Mouse (Mus musculus): ENCODE measurements at regions not wholly inside any gene's neighbourhood (a gene's known extent, or its start where the extent isn't known, plus 50 kb on each side); places are given as distances from the start of the nearest gene placed in this dataset.

GRCm38 (mm10) chr12:16021202-16021821 lies 204.6 kb upstream of the Trib2 start:
- Histone ChIP-seq H3K36me3 (ENCODE audit: control insufficient read depth, insufficient read depth, low read length) (no peaks in the 10 kb centered on the region), H3K4me3 (ENCODE audit: insufficient read depth, low read depth, low read length) (no peak overlapping the region), H3K4me1 (ENCODE audit: control insufficient read depth, insufficient read depth, low read length) (no peaks in the 10 kb centered on the region), H3K27ac (ENCODE audit: insufficient read depth, low read depth, low read length) (no peak overlapping the region), H3K27me3 (replicated peaks; ENCODE audit: control insufficient read depth, insufficient read depth, low read length) (no peaks in the 10 kb centered on the region)
- TF ChIP-seq CTCF (conservative IDR thresholded peaks at IDR 0.05; ENCODE audit: insufficient read depth, insufficient read length, low read depth, low read length), result no peak
- no peak for TF ChIP-seq POLR2A (IDR thresholded peaks at IDR 0.05; ENCODE audit: low read depth, low read length)
- WGBS, result 79% methylated on average over 1 of the region's 1 CpGs
- peak; percentile 41 for DNase-seq

- H3K4me1 ChIP-seq (ENCODE audit: control insufficient read depth, insufficient read depth, low read length), result 0 out of 2 replicates have a peak, but pooled peaks cover 3% of the 10 kb centered on the region
- DNase-seq, result no peak
- H3K36me3 ChIP-seq (ENCODE audit: control insufficient read depth, insufficient read depth, low read length), result no peaks in the 10 kb centered on the region
- H3K27ac ChIP-seq (ENCODE audit: insufficient read depth, low read depth, low read length), result no peak overlapping the region
- TF ChIP-seq POLR2A (IDR thresholded peaks at IDR 0.05; ENCODE audit: low read depth, low read length), result no peak
- no peak for TF ChIP-seq CTCF (conservative IDR thresholded peaks at IDR 0.05; ENCODE audit: insufficient read depth, insufficient read length, low read depth, low read length)
- H3K4me3 ChIP-seq (ENCODE audit: insufficient read depth, low read depth, low read length), result no peak overlapping the region
- no peaks in the 10 kb centered on the region for H3K27me3 ChIP-seq (replicated peaks; ENCODE audit: control insufficient read depth, insufficient read depth, low read length)
- WGBS, result 94% methylated on average over 4 of the region's 4 CpGs
Measured at GRCm38 (mm10) chr12:16018237-16018636, 201.5 kb upstream of the Trib2 start.

- no peak overlapping the region for H3K4me3 ChIP-seq (ENCODE audit: insufficient read depth, low read depth, low read length)
- TF ChIP-seq POLR2A (IDR thresholded peaks at IDR 0.05; ENCODE audit: low read depth, low read length) (no peak), CTCF (conservative IDR thresholded peaks at IDR 0.05; ENCODE audit: insufficient read depth, insufficient read length, low read depth, low read length) (no peak)
- 100% methylated on average over 1 of the region's 1 CpGs for WGBS
- H3K4me1 ChIP-seq (ENCODE audit: control insufficient read depth, insufficient read depth, low read length), result 0 out of 2 replicates have a peak, but pooled peaks cover 3% of the 10 kb centered on the region
- no peak overlapping the region for H3K27ac ChIP-seq (ENCODE audit: insufficient read depth, low read depth, low read length)
- DNase-seq, result no peak
- H3K27me3 ChIP-seq (replicated peaks; ENCODE audit: control insufficient read depth, insufficient read depth, low read length), result no peaks in the 10 kb centered on the region
- no peaks in the 10 kb centered on the region for H3K36me3 ChIP-seq (ENCODE audit: control insufficient read depth, insufficient read depth, low read length)
Measured at GRCm38 (mm10) chr12:16016621-16017020, 199.9 kb upstream of the Trib2 start.

- no peaks in the 10 kb centered on the region for H3K36me3 ChIP-seq (ENCODE audit: control insufficient read depth, insufficient read depth, low read length)
- no peak for TF ChIP-seq CTCF (conservative IDR thresholded peaks at IDR 0.05; ENCODE audit: insufficient read depth, insufficient read length, low read depth, low read length)
- no peak for TF ChIP-seq POLR2A (IDR thresholded peaks at IDR 0.05; ENCODE audit: low read depth, low read length)
- H3K4me3 ChIP-seq (ENCODE audit: insufficient read depth, low read depth, low read length), result no peak overlapping the region
- 0 out of 2 replicates have a peak, but pooled peaks cover 5% of the 10 kb centered on the region for H3K4me1 ChIP-seq (ENCODE audit: control insufficient read depth, insufficient read depth, low read length)
- H3K27ac ChIP-seq (ENCODE audit: insufficient read depth, low read depth, low read length), result no peak overlapping the region
- DNase-seq, result no peak
- H3K27me3 ChIP-seq (replicated peaks; ENCODE audit: control insufficient read depth, insufficient read depth, low read length), result no peaks in the 10 kb centered on the region
- WGBS, result 80% methylated on average over 8 of the region's 8 CpGs
Measured at GRCm38 (mm10) chr12:16015596-16015995, 198.9 kb upstream of the Trib2 start.

DNA sequence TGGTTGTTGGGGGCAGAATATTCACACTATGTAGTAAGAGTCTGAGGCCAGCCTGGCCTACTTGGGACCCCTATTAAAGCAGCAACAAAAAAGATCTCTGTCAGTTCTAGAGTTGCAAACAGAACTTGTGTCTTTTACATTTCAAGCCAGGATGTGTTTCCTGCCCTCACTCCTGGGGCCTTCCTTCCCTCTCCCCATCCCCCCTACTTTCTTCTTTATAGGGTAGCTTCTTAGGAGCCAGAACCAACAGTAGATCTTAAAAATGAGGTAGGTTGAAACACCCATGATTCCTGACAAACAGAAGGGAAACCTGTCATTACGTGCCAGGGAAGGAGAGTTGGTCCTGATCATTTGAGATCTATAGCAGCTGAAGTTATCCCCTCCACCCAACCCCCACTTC lies 198.0 kb upstream of the Trib2 start:
- no peaks in the 10 kb centered on the region for H3K36me3 ChIP-seq (ENCODE audit: control insufficient read depth, insufficient read depth, low read length)
- DNase-seq, result no peak
- H3K4me1 ChIP-seq (ENCODE audit: control insufficient read depth, insufficient read depth, low read length), result 0 out of 2 replicates have a peak, but pooled peaks cover 5% of the 10 kb centered on the region
- WGBS, result 97% methylated on average over 1 of the region's 1 CpGs
- H3K27me3 ChIP-seq (replicated peaks; ENCODE audit: control insufficient read depth, insufficient read depth, low read length), result no peaks in the 10 kb centered on the region
- no peak for TF ChIP-seq CTCF (conservative IDR thresholded peaks at IDR 0.05; ENCODE audit: insufficient read depth, insufficient read length, low read depth, low read length)
- TF ChIP-seq POLR2A (IDR thresholded peaks at IDR 0.05; ENCODE audit: low read depth, low read length), result no peak
- no peak overlapping the region for H3K27ac ChIP-seq (ENCODE audit: insufficient read depth, low read depth, low read length)
- no peak overlapping the region for H3K4me3 ChIP-seq (ENCODE audit: insufficient read depth, low read depth, low read length)

DNA sequence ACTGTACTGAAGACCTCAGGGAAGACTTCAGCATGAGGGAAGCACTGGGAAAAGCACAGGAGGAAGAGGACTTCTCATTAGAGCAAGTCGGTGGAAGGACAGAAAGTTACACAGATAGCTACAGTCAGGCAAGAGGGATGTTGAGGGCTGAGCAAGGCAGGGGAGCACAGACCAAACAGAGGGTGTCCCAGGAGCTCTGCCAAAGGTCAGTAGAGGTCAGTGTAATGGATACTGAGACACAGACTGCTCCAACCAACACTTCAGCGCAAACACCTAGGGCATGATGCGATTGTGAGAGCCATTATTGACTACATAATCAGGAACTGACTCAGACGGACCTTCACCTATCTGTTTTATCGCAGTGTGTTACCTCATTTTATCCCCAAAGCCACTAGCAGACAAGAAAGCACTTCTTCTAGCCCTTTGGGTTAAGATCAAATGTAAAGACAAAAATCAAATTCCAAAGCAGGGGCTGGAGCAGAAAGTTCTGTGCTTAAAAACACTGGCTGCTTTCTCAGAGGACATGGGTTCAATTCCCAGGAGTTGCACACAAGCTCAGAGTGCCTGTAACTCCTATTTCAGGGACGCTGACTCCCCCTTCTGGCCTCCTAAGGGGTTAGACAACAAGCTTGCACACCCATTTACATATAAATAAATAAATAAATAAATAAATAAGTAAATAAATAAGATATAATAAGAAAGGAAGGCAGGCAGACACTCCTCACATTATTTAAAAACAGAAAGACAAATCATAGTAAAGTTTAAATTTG lies 197.3 kb upstream of the Trib2 start:
- no peak for DNase-seq
- TF ChIP-seq CTCF (conservative IDR thresholded peaks at IDR 0.05; ENCODE audit: insufficient read depth, insufficient read length, low read depth, low read length) (peak; percentile 23; the same call in 1 of the 2 replicates), POLR2A (IDR thresholded peaks at IDR 0.05; ENCODE audit: low read depth, low read length) (no peak)
- Histone ChIP-seq H3K4me1 (ENCODE audit: control insufficient read depth, insufficient read depth, low read length) (peaks cover 9% of the 10 kb centered on the region), H3K27me3 (replicated peaks; ENCODE audit: control insufficient read depth, insufficient read depth, low read length) (no peaks in the 10 kb centered on the region), H3K27ac (ENCODE audit: insufficient read depth, low read depth, low read length) (no peak overlapping the region), H3K36me3 (ENCODE audit: control insufficient read depth, insufficient read depth, low read length) (no peaks in the 10 kb centered on the region), H3K4me3 (ENCODE audit: insufficient read depth, low read depth, low read length) (no peak overlapping the region)
- 94% methylated on average over 6 of the region's 6 CpGs for WGBS

GRCm38 (mm10) chr12:16013354-16013753 lies 196.6 kb upstream of the Trib2 start:
- H3K27ac ChIP-seq (ENCODE audit: insufficient read depth, low read depth, low read length), result no peak overlapping the region

More at GRCm38 (mm10) chr12:16013354-16013753, 196.6 kb upstream of the Trib2 start:
- no peak for TF ChIP-seq CTCF (conservative IDR thresholded peaks at IDR 0.05; ENCODE audit: insufficient read depth, insufficient read length, low read depth, low read length)
- TF ChIP-seq POLR2A (IDR thresholded peaks at IDR 0.05; ENCODE audit: low read depth, low read length), result no peak
- Histone ChIP-seq H3K4me3 (ENCODE audit: insufficient read depth, low read depth, low read length) (no peak overlapping the region), H3K27me3 (replicated peaks; ENCODE audit: control insufficient read depth, insufficient read depth, low read length) (no peaks in the 10 kb centered on the region), H3K4me1 (ENCODE audit: control insufficient read depth, insufficient read depth, low read length) (peaks cover 14% of the 10 kb centered on the region), H3K36me3 (ENCODE audit: control insufficient read depth, insufficient read depth, low read length) (no peaks in the 10 kb centered on the region)
- no peak for DNase-seq
- WGBS, result 88% methylated on average over 2 of the region's 2 CpGs

Data from kidney, adult 2 months (tissue).